Mouse (Mus musculus) layer of hippocampus, adult 2 months (tissue): ENCODE data around the gene Fam8a1. TPM values are rescaled to one million over a fixed set of nuclear protein-coding genes. Genes with fewer than 3 reads are reported as not detected.

Experiments used
- DNase-seq, 2 experiments: peaks; one replicate each; pipeline ENCODE4 v3.0.0; 2022; ENCODE audit warnings: low spot score in 2 of 2
- H3K27ac ChIP-seq: fragments of 200-600 bp; 2 replicates; pipeline ENCODE4 v1.8.1; 2022
- H3K4me3 ChIP-seq: fragments of 200-600 bp; 2 replicates; pipeline ENCODE4 v1.8.1; 2022; ENCODE audit warnings: mild to moderate bottlenecking
- CTCF ChIP-seq: fragments of 200-600 bp; conservative IDR thresholded peaks from 2 replicates; pipeline ENCODE4 v1.8.1; 2022; ENCODE audit warnings: antibody characterized with exemption, mild to moderate bottlenecking, moderate library complexity
- total RNA-seq, 2 experiments: library from RNA; stranded (reverse); gene quantifications; 2 replicates each; pipeline ENCODE4 v1.2.3; 2021

The Fam8a1 gene
- total RNA-seq, 2 experiments from 2014 or later: 74.7 to 76.5 TPM

DNA sequence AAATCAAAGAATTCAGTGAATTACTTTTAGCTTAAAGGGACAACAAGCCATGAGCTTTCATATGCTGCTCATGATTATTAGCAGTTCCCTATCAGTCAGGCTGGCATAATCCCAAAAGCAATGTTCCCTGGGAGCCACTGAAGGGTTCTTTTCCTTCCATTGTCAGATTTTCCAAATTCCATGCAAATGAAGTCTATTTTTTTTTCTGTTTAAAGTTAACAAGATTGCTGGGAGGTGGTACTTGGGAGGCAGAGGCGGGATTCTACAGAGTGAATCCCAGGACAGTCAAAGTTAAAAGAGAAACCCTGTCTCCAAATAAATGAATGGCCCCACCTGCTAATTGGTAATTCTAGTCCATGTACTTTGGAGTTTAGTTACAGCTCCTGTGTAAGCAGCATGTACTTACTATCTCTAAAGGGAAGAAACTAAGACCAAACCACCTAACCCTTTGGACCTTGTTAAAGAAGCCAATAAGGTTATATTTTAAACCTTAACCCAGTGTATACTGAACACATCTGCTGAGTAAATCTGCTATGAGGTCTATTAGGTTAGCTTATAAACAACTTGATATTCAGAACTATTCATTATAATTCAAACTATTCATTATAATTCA is 26.1 kb downstream of the Fam8a1 start:
- H3K27ac ChIP-seq: no peak overlapping the region
- DNase-seq: no peak
- TF ChIP-seq CTCF: no peak
- H3K4me3 ChIP-seq: no peak overlapping the region

DNA sequence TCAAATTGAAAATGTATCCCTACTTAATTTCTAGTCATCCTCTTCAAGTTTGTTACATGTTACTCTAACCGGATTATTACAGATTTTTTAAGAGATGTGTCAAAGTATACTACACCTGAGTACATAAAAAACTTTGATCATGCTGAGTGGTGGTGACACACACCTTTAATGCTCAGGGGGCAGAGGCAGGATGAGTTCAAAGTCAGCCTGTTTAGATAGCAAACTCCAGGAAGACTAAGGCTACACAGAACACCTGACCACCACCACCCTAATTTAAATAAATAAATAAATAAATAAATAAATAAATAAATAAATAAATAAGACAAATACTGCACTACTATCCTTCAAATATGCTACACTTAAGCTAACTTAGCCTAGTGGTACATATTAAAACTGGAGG is 26.6 kb downstream of the Fam8a1 start:
- H3K27ac ChIP-seq: no peak overlapping the region
- no peak overlapping the region for H3K4me3 ChIP-seq
- no peak for DNase-seq
- TF ChIP-seq CTCF: no peak

DNA sequence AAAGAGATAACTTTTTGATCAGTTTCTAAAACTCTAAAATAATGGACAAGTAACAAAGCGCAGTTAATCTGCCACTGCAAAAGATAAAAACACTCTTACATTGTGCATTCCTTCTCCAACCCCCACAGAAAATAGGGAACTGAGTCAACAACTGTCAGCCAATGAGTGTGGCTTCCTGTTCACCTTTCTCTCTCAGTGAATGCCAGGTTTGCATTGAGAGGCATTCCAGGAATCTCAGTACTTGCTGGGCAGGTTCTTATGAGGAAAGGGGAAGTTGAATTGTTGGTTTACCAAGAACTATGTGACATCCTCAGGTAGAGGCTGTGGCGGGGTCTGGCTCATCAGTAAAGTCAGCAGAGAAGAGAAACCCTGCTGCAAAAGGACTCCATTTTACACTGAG is 27.5 kb downstream of the Fam8a1 start:
- Histone ChIP-seq H3K4me3 (no peak overlapping the region), H3K27ac (no peak overlapping the region)
- no peak for TF ChIP-seq CTCF
- no peak for DNase-seq

DNA sequence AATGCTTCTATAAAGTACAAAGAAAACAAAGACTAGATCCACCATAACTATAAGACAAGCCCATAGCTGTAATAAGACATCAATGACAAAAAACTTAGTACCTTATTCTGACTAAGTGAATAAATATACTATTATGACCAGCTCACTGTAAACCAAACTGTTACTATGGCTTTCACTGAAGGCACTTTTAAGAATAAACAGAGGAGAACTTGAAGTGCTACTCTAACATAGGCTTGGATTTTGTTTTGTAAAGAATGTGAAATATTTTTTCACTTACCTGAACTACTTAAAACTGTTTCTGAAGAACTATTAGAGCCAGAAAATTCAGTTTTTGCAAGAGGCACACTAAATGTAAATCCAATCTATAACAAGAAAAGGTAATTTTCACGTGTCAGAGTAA is 30.1 kb downstream of the Fam8a1 start:
- Histone ChIP-seq H3K4me3 (no peak overlapping the region), H3K27ac (no peak overlapping the region)
- TF ChIP-seq CTCF: no peak
- DNase-seq: no peak

DNA sequence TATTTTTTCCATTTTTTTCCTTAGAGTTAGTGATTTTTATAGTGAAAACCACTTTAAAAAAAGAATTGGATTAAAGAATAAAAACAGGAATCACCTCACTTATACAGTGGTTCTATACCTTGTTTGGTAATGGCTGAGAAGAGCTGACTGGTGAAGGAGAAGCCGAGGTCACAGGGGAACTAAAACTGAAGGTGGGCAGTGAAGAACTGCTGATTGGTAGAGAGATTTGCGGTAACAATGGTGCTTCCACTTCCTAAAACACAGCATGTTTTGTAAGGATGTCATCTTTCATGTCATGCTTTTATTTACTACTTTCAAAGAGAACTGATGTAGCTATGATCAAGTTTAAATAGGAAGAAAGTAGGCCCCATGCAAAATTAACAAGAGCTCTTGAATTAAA is 32.2 kb downstream of the Fam8a1 start:
- TF ChIP-seq CTCF: no peak
- H3K27ac ChIP-seq: no peak overlapping the region
- DNase-seq: no peak
- H3K4me3 ChIP-seq: no peak overlapping the region

DNA sequence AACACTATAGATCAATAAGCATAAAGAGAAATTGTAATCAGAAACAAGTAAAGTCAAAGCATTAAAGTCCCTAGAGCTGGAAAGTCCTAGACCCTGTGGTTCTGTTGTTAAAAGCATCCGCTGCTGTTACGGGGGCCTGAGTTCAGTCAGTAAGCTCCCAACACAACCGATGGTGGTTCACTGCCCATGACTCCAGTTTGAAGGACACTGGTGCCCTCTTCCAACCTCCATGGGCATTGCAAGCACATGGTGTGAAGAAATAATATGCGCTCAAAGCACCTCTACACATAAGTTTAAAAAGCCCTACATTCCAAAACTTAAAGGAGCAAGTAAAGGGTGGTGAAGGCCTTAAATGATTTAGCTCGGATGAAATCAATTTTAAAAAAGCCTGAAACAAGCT is 33.8 kb downstream of the Fam8a1 start:
- TF ChIP-seq CTCF: peak; percentile 52
- DNase-seq: no peak
- H3K4me3 ChIP-seq: no peak overlapping the region
- no peak overlapping the region for H3K27ac ChIP-seq

DNA sequence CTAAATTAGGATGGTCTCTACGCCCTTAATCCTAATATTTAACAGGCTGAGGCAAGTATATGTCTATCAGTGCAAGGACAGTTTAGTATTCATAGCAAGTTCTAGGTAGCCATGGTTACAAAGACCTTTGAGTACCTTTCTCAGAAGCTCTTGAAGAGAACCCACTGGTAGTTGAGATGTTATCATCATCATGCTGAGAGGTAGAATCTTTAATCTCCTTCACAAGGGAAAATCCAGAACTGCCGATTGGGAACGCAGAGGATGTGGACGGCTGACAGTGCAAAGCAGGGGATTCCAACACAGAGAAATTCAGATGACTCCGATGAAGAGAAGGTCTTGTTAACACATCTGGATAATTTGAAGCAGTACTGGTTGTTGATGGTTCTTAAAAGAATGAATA is 44.2 kb downstream of the Fam8a1 start:
- Histone ChIP-seq H3K4me3 (no peak overlapping the region), H3K27ac (no peak overlapping the region)
- no peak for TF ChIP-seq CTCF
- DNase-seq: no peak

DNA sequence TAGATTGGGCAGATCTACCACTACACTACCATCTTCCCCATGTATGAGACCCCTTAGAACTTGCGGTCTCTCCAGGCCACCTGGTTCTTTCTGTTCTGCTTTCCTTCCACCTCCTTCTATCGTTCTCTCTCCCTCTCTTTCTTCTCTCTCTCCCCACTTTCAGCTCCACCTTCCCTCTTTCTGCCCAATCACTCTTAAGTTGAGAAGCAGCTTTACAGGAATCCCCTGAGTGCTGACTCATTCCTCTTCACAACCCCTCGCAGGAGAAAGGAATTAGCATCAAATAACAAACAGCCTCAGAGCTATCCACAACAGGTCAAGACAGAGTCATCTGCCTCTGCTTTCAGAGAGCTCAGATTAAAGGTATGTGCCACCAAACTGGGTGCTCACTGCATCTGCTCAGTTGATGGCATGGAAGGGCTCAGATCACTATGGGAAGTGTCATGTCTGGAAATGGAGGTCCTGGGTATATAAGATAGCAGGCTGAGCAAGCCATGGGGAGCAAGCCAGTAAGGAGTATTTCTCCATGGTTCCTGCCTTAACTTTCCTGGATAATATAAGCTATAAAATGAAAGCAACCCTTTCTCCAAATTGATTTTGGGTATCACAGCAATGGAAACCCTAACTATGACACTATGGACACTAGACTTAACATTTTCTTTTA is 46.8 kb downstream of the Fam8a1 start:
- DNase-seq: no peak
- TF ChIP-seq CTCF: no peak
- H3K27ac ChIP-seq: no peak overlapping the region

DNA sequence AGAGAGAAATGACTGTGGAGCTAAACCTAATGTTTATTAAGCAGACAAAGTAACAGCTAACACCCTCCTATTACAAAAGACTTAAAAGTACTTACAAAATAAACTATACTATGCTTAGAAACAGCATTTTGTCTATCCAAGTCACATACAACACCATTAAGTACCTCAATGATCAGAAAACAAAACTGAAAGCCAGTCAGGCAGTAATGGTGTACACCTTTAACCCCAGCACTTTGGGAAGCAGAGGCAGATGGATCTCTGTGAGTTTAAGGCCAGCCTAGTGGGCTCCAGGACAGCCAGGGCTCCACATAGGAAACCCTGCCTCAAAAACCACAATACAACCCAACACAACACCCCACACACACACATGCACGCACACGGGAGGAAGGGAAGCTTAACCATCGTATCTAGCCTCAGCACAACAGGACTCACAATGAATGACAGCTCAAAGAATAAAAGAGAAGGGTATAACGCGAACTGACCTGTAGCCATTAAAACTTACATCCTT is 49.6 kb downstream of the Fam8a1 start:
- Histone ChIP-seq H3K27ac (no peak overlapping the region), H3K4me3 (no peak overlapping the region)
- TF ChIP-seq CTCF: no peak
- no peak for DNase-seq

More for the DNA sequence above, 46.8 kb downstream of the Fam8a1 start:
- no peak overlapping the region for H3K4me3 ChIP-seq

DNA sequence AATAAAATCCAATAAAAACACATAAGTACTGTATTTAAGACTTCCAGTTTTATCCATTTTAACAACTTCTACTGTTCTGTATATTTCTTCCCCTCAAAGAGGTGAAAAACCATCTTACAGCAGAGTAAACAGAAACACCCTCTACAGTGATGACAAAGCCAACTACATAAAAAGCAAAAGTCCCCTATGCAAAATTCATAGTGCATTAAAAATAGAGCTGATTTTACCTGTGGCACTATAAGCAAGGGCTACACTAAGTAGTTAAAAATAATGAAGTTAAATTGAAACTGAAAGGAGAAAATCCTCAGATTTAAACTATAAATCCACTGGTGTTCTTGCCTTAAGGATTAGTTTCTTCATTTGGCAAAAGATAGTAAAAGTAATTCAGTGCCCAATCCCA is 51.7 kb downstream of the Fam8a1 start:
- H3K27ac ChIP-seq: no peak overlapping the region
- no peak for DNase-seq
- no peak overlapping the region for H3K4me3 ChIP-seq
- TF ChIP-seq CTCF: no peak

DNA sequence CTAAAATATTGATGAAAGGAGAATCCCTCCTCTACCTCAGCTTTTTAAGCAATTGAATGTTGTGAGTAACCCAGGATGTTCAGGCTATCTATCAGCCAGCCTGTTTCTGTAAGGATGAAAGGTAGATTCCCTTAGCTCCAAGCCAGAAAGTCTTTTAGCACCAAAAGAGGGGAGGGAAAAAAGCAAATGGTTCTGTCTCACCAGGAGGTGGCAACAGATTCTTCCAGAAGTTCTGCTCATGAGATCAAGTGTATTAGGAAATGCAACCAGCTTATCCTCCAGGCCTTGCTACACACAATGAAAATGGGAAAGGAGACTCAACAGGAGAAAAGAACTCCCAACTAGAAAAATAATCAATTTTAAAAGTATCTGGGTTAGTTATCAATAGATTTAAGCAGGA is 55.0 kb downstream of the Fam8a1 start:
- no peak overlapping the region for H3K27ac ChIP-seq
- DNase-seq: no peak

DNA sequence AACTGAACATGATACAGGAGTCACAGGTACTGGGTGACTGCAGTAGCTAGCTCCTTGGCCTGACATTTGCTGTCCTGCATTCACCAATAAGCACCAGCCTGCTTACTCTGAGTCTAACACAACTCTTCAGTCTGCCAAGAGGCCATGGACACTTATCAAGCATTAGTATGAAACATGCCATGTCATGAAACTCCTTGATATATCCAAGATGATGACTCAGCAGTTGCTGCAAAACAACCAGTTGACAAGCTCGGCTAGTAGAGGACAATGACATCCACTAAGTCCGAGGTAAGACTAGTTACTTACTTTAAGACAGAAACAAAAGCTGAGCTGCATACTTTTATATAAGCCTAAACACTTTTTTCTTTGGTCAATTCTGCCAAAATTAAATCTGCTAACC is 55.9 kb downstream of the Fam8a1 start:
- Histone ChIP-seq H3K27ac (no peak overlapping the region), H3K4me3 (no peak overlapping the region; the same call in 1 of the 2 replicates)
- no peak for TF ChIP-seq CTCF
- DNase-seq: no peak

More for the DNA sequence above, 55.0 kb downstream of the Fam8a1 start:
- H3K4me3 ChIP-seq: no peak overlapping the region
- peak; percentile 68 for TF ChIP-seq CTCF

DNA sequence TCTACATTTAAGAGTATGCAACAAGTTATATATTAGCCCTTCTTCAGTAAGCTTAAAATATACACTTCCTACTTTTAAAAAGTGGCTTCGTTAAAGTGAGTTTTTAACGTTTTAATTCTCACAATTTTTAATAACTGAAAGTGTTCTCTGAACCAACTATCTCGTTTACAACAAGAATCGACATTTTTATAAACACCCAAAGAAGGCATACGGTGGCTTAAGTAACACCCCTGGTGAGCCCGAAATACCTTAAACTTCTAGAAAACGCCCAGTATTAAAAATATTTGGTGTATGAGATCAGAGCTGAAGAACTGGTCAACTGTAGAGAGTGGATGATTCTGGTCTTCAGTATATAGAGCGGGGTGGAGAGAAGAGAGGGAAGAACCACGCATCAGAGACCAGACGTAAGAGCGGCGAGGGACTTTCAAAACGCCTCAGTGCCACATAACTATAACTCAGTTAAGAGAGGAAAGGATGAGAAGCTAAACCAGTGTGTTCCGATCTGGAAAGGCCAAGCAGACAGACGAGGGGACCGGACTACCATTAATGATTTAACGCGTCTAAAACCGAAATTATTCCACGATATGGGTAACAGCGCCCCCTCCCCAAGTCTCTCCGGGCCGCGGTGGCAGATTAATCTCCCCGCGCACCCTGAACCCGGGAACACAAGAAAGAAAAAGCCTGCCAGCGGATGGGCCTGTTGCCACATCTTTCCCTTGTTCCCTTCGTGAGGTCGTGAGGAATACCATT is 57.1 kb downstream of the Fam8a1 start:
- DNase-seq: no peak
- Histone ChIP-seq H3K4me3 (peak overlapping the region; percentile 79), H3K27ac (peak overlapping the region; percentile 95; the same call in 1 of the 2 replicates)
- no peak for TF ChIP-seq CTCF
